Mouse (Mus musculus) CH12.LX (cell line): ENCODE data around the gene Gm20388. TPM values are rescaled to one million over a fixed set of nuclear protein-coding genes. Genes with fewer than 3 reads are reported as not detected.
A peak's percentile ranks its signal among the peaks of the same experiment; 100 is the strongest.

Experiments
- DNase-seq: peaks from one replicate; pipeline ENCODE4 v3.0.0-alpha.2; 2013; ENCODE audit errors: extremely low read depth
- H3K27ac ChIP-seq: 2 replicates; pipeline ENCODE4 v1.5.1; 2012; ENCODE audit warnings: low read depth, mild to moderate bottlenecking, control low read depth, moderate library complexity; ENCODE audit not compliant: insufficient read depth
- H3K27me3 ChIP-seq: replicated peaks from 2 replicates; pipeline ENCODE3; 2012; ENCODE audit warnings: inconsistent platforms
- H3K36me3 ChIP-seq, 2 experiments: replicated peaks in 1 of 2; 2 replicates each; pipeline versions ENCODE3 to v1.6.1; 2012; ENCODE audit warnings: inconsistent platforms in 1 of 2, low read length in 1 of 2, mild to moderate bottlenecking in 1 of 2, mixed read lengths in 1 of 2, moderate library complexity in 1 of 2; ENCODE audit not compliant: control insufficient read depth in 1 of 2, insufficient read depth in 1 of 2
- H3K4me1 ChIP-seq, 2 experiments: 2 replicates each; pipeline ENCODE4 v1.6.1; 2012; ENCODE audit warnings: inconsistent platforms in 1 of 2, moderate library complexity in 1 of 2; ENCODE audit not compliant: insufficient read depth in 2 of 2, control insufficient read depth in 1 of 2
- H3K4me2 ChIP-seq: 2 replicates; pipeline ENCODE4 v1.6.1; 2012; ENCODE audit warnings: low read depth, mild to moderate bottlenecking, control low read depth; ENCODE audit not compliant: poor library complexity, insufficient read depth, severe bottlenecking
- H3K4me3 ChIP-seq, 3 experiments: fragments of 150-350 bp in 1 of 3; sonication (generic) in 1 of 3; replicated peaks in 1 of 3; 2 replicates each; pipeline versions ENCODE3 to v1.5.1; 2011 to 2012; ENCODE audit warnings: low read depth in 2 of 3, low read length in 2 of 3, mild to moderate bottlenecking in 2 of 3, moderate library complexity in 2 of 3, control low read depth in 1 of 3, improper control_type of control experiment in 1 of 3, inconsistent platforms in 1 of 3, mixed read lengths in 1 of 3; ENCODE audit not compliant: poor library complexity in 1 of 3
- H3K79me2 ChIP-seq: replicated peaks from 2 replicates; pipeline ENCODE4 v1.6.1; 2012; ENCODE audit warnings: mild to moderate bottlenecking, moderate library complexity; ENCODE audit not compliant: control insufficient read depth, poor library complexity, insufficient read depth, severe bottlenecking; ENCODE audit errors: extremely low read depth
- H3K9ac ChIP-seq: 2 replicates; pipeline ENCODE4 v1.6.1; 2012; ENCODE audit warnings: low read depth, mild to moderate bottlenecking, control low read depth, moderate library complexity; ENCODE audit not compliant: insufficient read depth
- H3K9me3 ChIP-seq: replicated peaks from 2 replicates; pipeline ENCODE3; 2012; ENCODE audit warnings: low read length, inconsistent platforms, mixed read lengths
- E2F4 ChIP-seq: IDR thresholded peaks from 2 replicates; pipeline ENCODE4 v1.6.1; 2011; ENCODE audit warnings: low read depth, low read length, improper control_type of control experiment; ENCODE audit not compliant: insufficient replicate concordance
- ELF1 ChIP-seq: IDR thresholded peaks from 2 replicates; pipeline ENCODE4 v1.6.1; 2014; ENCODE audit warnings: low read depth, mild to moderate bottlenecking, inconsistent platforms, low read length, improper control_type of control experiment
- EP300 ChIP-seq: IDR thresholded peaks from 2 replicates; pipeline ENCODE4 v1.6.1; 2011; ENCODE audit warnings: low read length, improper control_type of control experiment
- ETS1 ChIP-seq: conservative IDR thresholded peaks from 2 replicates; pipeline ENCODE4 v1.6.1; 2012; ENCODE audit warnings: low read depth, mild to moderate bottlenecking, inconsistent platforms, low read length, improper control_type of control experiment, moderate library complexity
- HCFC1 ChIP-seq: IDR thresholded peaks from 2 replicates; pipeline ENCODE4 v1.6.1; 2012; ENCODE audit warnings: low read depth, mild to moderate bottlenecking, inconsistent platforms, low read length, improper control_type of control experiment
- JUND ChIP-seq: conservative IDR thresholded peaks from 2 replicates; pipeline ENCODE4 v1.6.1; 2011; ENCODE audit warnings: low read depth, low read length, improper control_type of control experiment
- MEF2A ChIP-seq: IDR thresholded peaks from 2 replicates; pipeline ENCODE4 v1.6.1; 2014; ENCODE audit warnings: low read depth, mild to moderate bottlenecking, inconsistent platforms, low read length, improper control_type of control experiment, borderline replicate concordance
- MYC ChIP-seq: IDR thresholded peaks from 2 replicates; pipeline ENCODE4 v1.6.1; 2011; ENCODE audit warnings: low read depth, mild to moderate bottlenecking, improper control_type of control experiment, low read length
- SIN3A ChIP-seq: IDR thresholded peaks from 2 replicates; pipeline ENCODE4 v1.6.1; 2012; ENCODE audit warnings: low read length, improper control_type of control experiment, inconsistent platforms
- SMC3 ChIP-seq: IDR thresholded peaks from 2 replicates; pipeline ENCODE4 v1.6.1; 2011; ENCODE audit warnings: low read depth, low read length, improper control_type of control experiment
- ZC3H11A ChIP-seq: IDR thresholded peaks from 2 replicates; pipeline ENCODE4 v1.6.1; 2012; ENCODE audit warnings: low read depth, mild to moderate bottlenecking, inconsistent platforms, low read length, improper control_type of control experiment
- ZNF384 ChIP-seq: IDR thresholded peaks from 2 replicates; pipeline ENCODE4 v1.6.1; 2012; ENCODE audit warnings: low read depth, low read length, improper control_type of control experiment, inconsistent platforms
- dilution Hi-C: fragments of 300-500 bp; cut with MboI; formaldehyde crosslinking; loops from 2 replicates; pipeline ENCODE4 v1.14.3; 2020; ENCODE audit warnings: low sequenced_read_pairs; ENCODE audit not compliant: extremely low pct_unique_long_range_greater_than_20kb, extremely low pct_ligation_motif_present
- in situ Hi-C: fragments of 300-500 bp; cut with MboI; formaldehyde crosslinking; loops from 3 replicates; pipeline ENCODE4 v1.14.3; 2019; ENCODE audit warnings: low sequenced_read_pairs, low pct_ligation_motif_present, low pct_unique_long_range_greater_than_20kb, mixed read lengths
- polyA plus RNA-seq: library from polyadenylated mRNA; unstranded; fragments of >175 nt; gene quantifications from 2 replicates; pipeline ENCODE4 v1.2.1, GENCODE M21; 2012; ENCODE audit warnings: low read depth; ENCODE audit not compliant: insufficient read length
- total RNA-seq, 2 experiments: library from RNA; depleted of rRNA; stranded (reverse); fragments of 300-350 nt in 1 of 2; fragments of >200 nt in 1 of 2; gene quantifications; 2 replicates each; pipeline ENCODE4 v1.2.3; 2012 to 2014

Gene Gm20388
- total and polyA plus RNA-seq, 3 experiments: 14.8 to 26.3 (median 22.2) TPM

GRCm38 (mm10) chr8:123038351-123038750, 3127.7 kb downstream of the Gm20388 start:
- Histone ChIP-seq H3K4me1 (peaks cover 12 to 63% of the 10 kb centered on the region in 2 experiments), H3K9ac (no peak overlapping the region), H3K9me3 (no peaks in the 10 kb centered on the region), H3K4me2 (no peak overlapping the region), H3K79me2 (peaks cover 92% of the 10 kb centered on the region), H3K27me3 (no peaks in the 10 kb centered on the region), H3K4me3 (no peak overlapping the region), H3K36me3 (peaks cover 0 to 20% of the 10 kb centered on the region in 2 experiments), H3K27ac (no peak overlapping the region)
- TF ChIP-seq SMC3: no peak
- TF ChIP-seq MEF2A: no peak
- no peak for TF ChIP-seq ZNF384
- no peak for DNase-seq
- in situ Hi-C loops (no loop called here), dilution Hi-C loops (no loop called here)

DNA sequence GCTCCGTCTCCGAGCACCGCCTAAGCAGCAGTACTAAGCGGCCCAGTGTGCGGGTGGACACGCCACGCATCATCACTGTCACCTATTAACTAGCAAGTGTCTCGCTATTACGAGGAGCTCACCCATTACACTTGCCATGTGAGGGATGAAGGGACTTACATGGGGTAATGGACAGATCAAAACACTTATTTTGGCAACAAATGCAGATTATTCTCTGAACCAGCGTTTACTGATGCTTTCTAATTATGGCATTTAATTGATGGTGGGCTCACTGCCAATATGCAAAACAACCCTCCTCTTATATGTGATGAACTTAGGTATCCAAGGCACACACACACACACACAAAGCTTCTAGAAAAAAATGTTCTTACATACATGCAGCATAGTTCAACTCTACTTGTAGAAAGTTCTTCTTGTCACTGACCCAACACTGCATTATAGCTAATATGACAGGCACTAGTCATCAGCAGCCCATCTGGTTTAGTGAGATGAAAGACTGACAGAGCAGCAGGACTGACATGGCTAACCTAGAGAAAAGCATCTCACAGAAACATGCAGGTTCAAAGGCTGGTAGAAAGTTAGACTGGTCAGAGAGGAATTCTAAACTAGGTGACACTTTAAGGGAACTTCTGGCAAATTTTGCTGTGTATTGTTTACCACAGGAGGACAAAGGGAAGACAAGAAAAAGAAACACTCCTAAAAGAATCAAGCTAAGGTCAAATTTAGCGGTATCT, 3128.9 kb downstream of the Gm20388 start:
- H3K27me3 ChIP-seq: no peaks in the 10 kb centered on the region
- no peaks in the 10 kb centered on the region for H3K9me3 ChIP-seq
- H3K4me3 ChIP-seq: peak overlapping the region; percentile 59 to 99 (median 95)
- peaks cover 10 to 60% of the 10 kb centered on the region in 2 experiments for H3K4me1 ChIP-seq
- H3K36me3 ChIP-seq: peaks cover under 1 to 24% of the 10 kb centered on the region in 2 experiments
- no peak overlapping the region for H3K27ac ChIP-seq
- peak overlapping the region; percentile 63 for H3K4me2 ChIP-seq
- H3K9ac ChIP-seq: peak overlapping the region; percentile 99; the same call in 1 of the 2 replicates
- TF ChIP-seq MYC: no peak
- TF ChIP-seq ELF1: no peak
- TF ChIP-seq E2F4: no peak
- TF ChIP-seq ZC3H11A: no peak
- no peak for TF ChIP-seq JUND
- no peak for TF ChIP-seq ETS1
- dilution Hi-C loops: no loop called here
- H3K79me2 ChIP-seq: peaks cover 89% of the 10 kb centered on the region
- in situ Hi-C loops: no loop called here
- no peak for DNase-seq

DNA sequence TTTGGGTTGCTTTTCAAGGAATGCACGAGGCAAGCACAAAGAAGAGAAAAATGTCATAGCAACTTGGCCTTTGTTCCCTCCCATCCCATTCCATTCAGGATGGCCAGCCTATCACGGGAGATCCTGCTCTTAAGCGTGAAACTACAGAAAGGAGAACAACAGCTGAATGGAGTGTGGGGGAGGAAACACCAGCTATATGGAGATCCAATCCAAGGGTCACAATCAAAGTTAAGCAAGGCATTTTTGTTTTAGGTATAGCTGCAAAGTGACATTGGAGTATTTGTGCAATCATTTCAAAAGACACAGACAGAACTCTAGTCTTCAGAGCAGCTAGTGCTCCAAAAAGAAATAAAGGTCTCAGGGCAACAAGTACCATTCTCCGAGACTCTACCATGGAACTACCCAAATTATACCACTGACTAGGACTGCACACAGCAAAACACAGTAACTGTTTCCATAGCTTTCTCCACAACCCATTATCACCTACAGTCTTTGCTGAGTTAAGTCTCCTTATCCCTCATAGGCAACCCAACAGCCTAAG, 3129.5 kb downstream of the Gm20388 start:
- peaks cover 9 to 55% of the 10 kb centered on the region in 2 experiments for H3K4me1 ChIP-seq
- peaks cover 82% of the 10 kb centered on the region for H3K79me2 ChIP-seq
- peak overlapping the region; percentile 99 for H3K9ac ChIP-seq
- H3K9me3 ChIP-seq: no peaks in the 10 kb centered on the region
- H3K4me2 ChIP-seq: peak overlapping the region; percentile 63
- dilution Hi-C loops (no loop called here), in situ Hi-C loops (no loop called here)
- DNase-seq: no peak
- TF ChIP-seq HCFC1 (no peak), EP300 (no peak), SIN3A (0 out of 2 replicates have a peak, but pooled peaks have one; percentile 10)
- TF ChIP-seq, all 38 proteins: peak for 1
- H3K27me3 ChIP-seq: no peaks in the 10 kb centered on the region
- H3K27ac ChIP-seq: peak overlapping the region; percentile 33; the same call in 1 of the 2 replicates
- peak overlapping the region; percentile 59 to 99 (median 95) for H3K4me3 ChIP-seq
- peaks cover 4 to 27% of the 10 kb centered on the region in 2 experiments for H3K36me3 ChIP-seq
